Mouse (Mus musculus) adrenal gland, postnatal 25 days (tissue): ENCODE data around the gene Spag16. TPM values are rescaled to one million over a fixed set of nuclear protein-coding genes. Genes with fewer than 3 reads are reported as not detected.

Source experiments
- DNase-seq: peaks from one replicate; pipeline ENCODE4 v3.0.0; 2021; ENCODE audit warnings: mixed read lengths
- total RNA-seq: library from RNA; stranded (reverse); gene quantifications from 2 replicates; pipeline ENCODE4 v1.2.3, GENCODE M21; 2021

Spag16 gene
- total RNA-seq, 1 experiment from 2014 or later = not detected

GRCm38 (mm10) chr1:70518918-70519317, 692.1 kb downstream of the Spag16 start:
- DNase-seq = no peak

- DNase-seq = no peak
Observed at GRCm38 (mm10) chr1:70527134-70527533, 700.4 kb downstream of the Spag16 start.

GRCm38 (mm10) chr1:70529771-70530170, 703.0 kb downstream of the Spag16 start:
- DNase-seq = no peak

- no peak for DNase-seq
Observed at GRCm38 (mm10) chr1:70551839-70552238, 725.1 kb downstream of the Spag16 start.

GRCm38 (mm10) chr1:70621805-70622204, 795.0 kb downstream of the Spag16 start:
- DNase-seq = no peak

- no peak for DNase-seq
Observed at GRCm38 (mm10) chr1:70624803-70625460, 798.2 kb downstream of the Spag16 start.

- no peak for DNase-seq
Observed at GRCm38 (mm10) chr1:70652719-70653118, 825.9 kb downstream of the Spag16 start.

GRCm38 (mm10) chr1:70692529-70692928, 865.8 kb downstream of the Spag16 start:
- DNase-seq = no peak

- DNase-seq = no peak
Observed at GRCm38 (mm10) chr1:70700270-70700669, 873.5 kb downstream of the Spag16 start.

GRCm38 (mm10) chr1:70703934-70704333, 877.2 kb downstream of the Spag16 start:
- DNase-seq = no peak

GRCm38 (mm10) chr1:70705821-70706220, 879.1 kb downstream of the Spag16 start:
- no peak for DNase-seq

- no peak for DNase-seq
Observed at GRCm38 (mm10) chr1:70725045-70725444, 898.3 kb downstream of the Spag16 start.

- DNase-seq = peak; percentile 66
Observed at GRCm38 (mm10) chr1:70725655-70726066, 898.9 kb downstream of the Spag16 start, which contains the start of gene Vwc2l. Vwc2l (plus strand) TSS chr1:70725715.

Other genes with a start within 250 kb of the Spag16 start
- gene Ikzf2, start 139.7 kb upstream of the Spag16 start, total RNA-seq = 11.0 and 15.7 TPM in 2 replicates